ENCODE assay signal across 16 mouse cellular contexts in genomic region chr16:37845202-37845925, GRCm38 (mm10). TPM values are rescaled to one million over a fixed set of nuclear protein-coding genes. Genes with fewer than 3 reads are reported as not detected.
A peak's percentile ranks its signal among the peaks of the same experiment; 100 is the strongest.
DNase-seq lines count a peak whose midpoint lies in the region; ATAC-seq and TF ChIP-seq lines count a peak whose summit lies in the region.
"Had no signal": no experiment of that assay in that cellular context is flagged by ENCODE, and none has a peak within 500 bp of the region (broad histone marks: within the 10 kb centered on the region; RNA-seq: fewer than 3 reads in every experiment).

No protein-coding gene starts in this region.

- no peak overlapping the region for H3K4me3 ChIP-seq in kidney, postnatal 0 days (replicated peaks; ENCODE audit: low read depth, low read length)
- no peak overlapping the region for H3K4me3 ChIP-seq in kidney, embryonic 15.5 days (replicated peaks)
- no peak overlapping the region for H3K4me3 ChIP-seq in G1E (ENCODE audit: low read depth, low read length)
- H3K4me3 ChIP-seq in heart, embryonic 14.5 days (ENCODE audit: control insufficient read depth in 1 of 2, insufficient read depth in 1 of 2, low read depth in 1 of 2, low read length in 2 of 2) = no peak overlapping the region
- H3K4me3 ChIP-seq: erythroblast, embryonic 14.5 days; layer of hippocampus, adult 2 months; lung, embryonic 15.5 days; myocyte had no signal

- no peak overlapping the region for H3K4me2 ChIP-seq in kidney, postnatal 0 days (ENCODE audit: low read length)
- H3K4me2 ChIP-seq in kidney, embryonic 15.5 days = no peak overlapping the region
- peak overlapping the region; percentile 19; the same call in 1 of the 2 replicates for H3K4me2 ChIP-seq in heart, embryonic 14.5 days (ENCODE audit: low read length)
- H3K4me2 ChIP-seq: hindbrain, embryonic 14.5 days; lung, embryonic 15.5 days had no signal

- ATAC-seq in kidney, postnatal 0 days (replicated peaks; ENCODE audit: low FRiP score, low read depth) = no peak
- ATAC-seq in kidney, embryonic 15.5 days (replicated peaks; ENCODE audit: low FRiP score) = no peak
- peak; percentile 57 for ATAC-seq in G1E (ENCODE audit: extremely low read depth, insufficient number of reproducible peaks, low FRiP score, poor library complexity, severe bottlenecking)
- ATAC-seq in heart, embryonic 14.5 days (ENCODE audit: insufficient number of reproducible peaks, insufficient read depth, low FRiP score, low read depth) = 0 out of 2 replicates have a peak, but pooled peaks have one; percentile 31

- H3K4me1 ChIP-seq in kidney, postnatal 0 days (replicated peaks; ENCODE audit: insufficient read depth, low read length) = no peaks in the 10 kb centered on the region
- no peaks in the 10 kb centered on the region for H3K4me1 ChIP-seq in kidney, embryonic 15.5 days
- peaks cover 2% of the 10 kb centered on the region; the same call in 1 of the 2 replicates for H3K4me1 ChIP-seq in G1E (ENCODE audit: insufficient read depth, low read depth, low read length)
- peaks cover 17 to 22% of the 10 kb centered on the region in 2 experiments for H3K4me1 ChIP-seq in heart, embryonic 14.5 days (ENCODE audit: control insufficient read depth in 2 of 2, insufficient read depth in 2 of 2, low read length in 2 of 2)

- no peak for TF ChIP-seq CTCF in kidney, postnatal 0 days (IDR thresholded peaks at IDR 0.05; ENCODE audit: low read depth)
- TF ChIP-seq CTCF in G1E (IDR thresholded peaks at IDR 0.05; ENCODE audit: low read depth, low read length) = no peak

- H3K9ac ChIP-seq in kidney, postnatal 0 days (ENCODE audit: low read depth, low read length) = no peak overlapping the region
- no peak overlapping the region for H3K9ac ChIP-seq in kidney, embryonic 15.5 days
- H3K9ac ChIP-seq in heart, embryonic 14.5 days (ENCODE audit: low read length) = no peak overlapping the region
- H3K9ac ChIP-seq: hindbrain, embryonic 14.5 days; lung, embryonic 15.5 days had no signal

- H3K27me3 ChIP-seq in kidney, postnatal 0 days (ENCODE audit: insufficient read depth, low read length) = no peaks in the 10 kb centered on the region
- no peaks in the 10 kb centered on the region for H3K27me3 ChIP-seq in kidney, embryonic 15.5 days
- peaks cover 43% of the 10 kb centered on the region for H3K27me3 ChIP-seq in G1E (ENCODE audit: insufficient read depth, low read length)
- H3K27me3 ChIP-seq in heart, embryonic 14.5 days (ENCODE audit: control insufficient read depth, insufficient read depth, low read length) = no peaks in the 10 kb centered on the region
- H3K27me3 ChIP-seq: lung, embryonic 15.5 days had no signal

- peak; percentile 58 for DNase-seq in adrenal gland, postnatal 14 days
- no peak for DNase-seq in adrenal gland, postnatal 25 days
- peak; percentile 44 for DNase-seq in kidney, postnatal 0 days (ENCODE audit: low spot score)
- no peak for DNase-seq in G1E (ENCODE audit: low spot score)
- no peak for DNase-seq in cerebellum, postnatal 4 days (ENCODE audit: low spot score in 2 of 2)
- no peak for DNase-seq in right cerebral cortex, postnatal 10 days (ENCODE audit: low spot score in 2 of 2)
- DNase-seq: B cell, adult 2 months; cerebellum, adult 9-10 months; gastrocnemius, postnatal 36 days had no signal

- WGBS in kidney, postnatal 0 days = 74% methylated on average over 7 of the region's 7 CpGs
- WGBS in kidney, embryonic 15.5 days = 77% methylated on average over 7 of the region's 7 CpGs
- 21% methylated on average over 7 of the region's 7 CpGs for WGBS in heart, embryonic 14.5 days

- H3K36me3 ChIP-seq in kidney, postnatal 0 days (ENCODE audit: insufficient read depth, low read length) = no peaks in the 10 kb centered on the region
- no peaks in the 10 kb centered on the region for H3K36me3 ChIP-seq in kidney, embryonic 15.5 days
- H3K36me3 ChIP-seq in G1E (replicated peaks) = no peaks in the 10 kb centered on the region
- no peaks in the 10 kb centered on the region for H3K36me3 ChIP-seq in heart, embryonic 14.5 days (ENCODE audit: control insufficient read depth, insufficient read depth, low read length)
- H3K36me3 ChIP-seq: lung, embryonic 15.5 days had no signal

- H3K9me3 ChIP-seq in kidney, postnatal 0 days (replicated peaks; ENCODE audit: low read length) = no peaks in the 10 kb centered on the region
- no peaks in the 10 kb centered on the region for H3K9me3 ChIP-seq in kidney, embryonic 15.5 days (replicated peaks)
- H3K9me3 ChIP-seq in G1E (replicated peaks) = no peaks in the 10 kb centered on the region
- H3K9me3 ChIP-seq in heart, embryonic 14.5 days (ENCODE audit: control insufficient read depth, low read length) = no peaks in the 10 kb centered on the region
- H3K9me3 ChIP-seq: lung, embryonic 15.5 days had no signal

- H3K27ac ChIP-seq in kidney, postnatal 0 days = no peak overlapping the region
- H3K27ac ChIP-seq in kidney, embryonic 15.5 days = no peak overlapping the region
- peak overlapping the region; percentile 21 to 24 for H3K27ac ChIP-seq in heart, embryonic 14.5 days (replicated peaks in 1 of 2; ENCODE audit: control insufficient read depth in 1 of 2, insufficient read depth in 1 of 2, low read depth in 2 of 2, low read length in 2 of 2)
- H3K27ac ChIP-seq: hindbrain, embryonic 14.5 days; layer of hippocampus, adult 2 months; lung, embryonic 15.5 days had no signal

RNA-seq across cellular contexts. Expression of gene Gm36028, which starts 15.6 kb away (rescaled TPM):
- total RNA-seq in adrenal gland, postnatal 14 days (2021) = 0.34 and 0.41 TPM in 2 replicates
- 0.27 TPM in 1 of 2 replicates, not detected in the other for total RNA-seq in adrenal gland, postnatal 25 days (2021)
- polyA plus RNA-seq in kidney, postnatal 0 days (2015; fragmentation: Nextera tagmentation; extraction: Ambion mirVana) = 1.9 and 2.8 TPM in 2 replicates
- polyA plus RNA-seq in kidney, embryonic 15.5 days (2015; fragmentation: Nextera tagmentation; extraction: Ambion mirVana) = 0.19 and 0.42 TPM in 2 replicates
- total RNA-seq in G1E (2014; fragmentation: Nextera tagmentation) = not detected in 2 replicates
- 0.12 and 0.16 TPM in 2 replicates for total RNA-seq in G1E (2017)
- polyA plus RNA-seq in G1E (2012) = not detected in 2 replicates
- 3.3 and 4.9 TPM in 2 replicates for polyA plus RNA-seq in heart, embryonic 14.5 days (2014; fragmentation: Nextera tagmentation; extraction: Ambion mirVana)
- total RNA-seq: gastrocnemius, postnatal 36 days; layer of hippocampus, adult 2 months had no signal
- polyA plus RNA-seq: erythroblast, embryonic 14.5 days; hindbrain, embryonic 14.5 days had no signal

RNA-seq across cellular contexts. Expression of gene Lrrc58, which starts 22.8 kb away (rescaled TPM):
- 253 and 277 TPM in 2 replicates for total RNA-seq in adrenal gland, postnatal 14 days (2021)
- 150 and 193 TPM in 2 replicates for total RNA-seq in adrenal gland, postnatal 25 days (2021)
- polyA plus RNA-seq in kidney, postnatal 0 days (2015; fragmentation: Nextera tagmentation; extraction: Ambion mirVana) = 54.1 and 58.8 TPM in 2 replicates
- 65.6 TPM in 2 replicates for polyA plus RNA-seq in kidney, embryonic 15.5 days (2015; fragmentation: Nextera tagmentation; extraction: Ambion mirVana)
- total RNA-seq in G1E (2014; fragmentation: Nextera tagmentation) (86.3 and 90.6 TPM in 2 replicates), G1E (2017) (37.9 and 46.5 TPM in 2 replicates)
- 4.3 and 5.4 TPM in 2 replicates for polyA plus RNA-seq in G1E (2012)
- 41.8 and 42.6 TPM in 2 replicates for polyA plus RNA-seq in heart, embryonic 14.5 days (2014; fragmentation: Nextera tagmentation; extraction: Ambion mirVana)

Comparison
In these comparisons a context has a peak if more than half of its experiments do, and no peak if none do; other contexts are left out.
1. DNase-seq: peak in adrenal gland, postnatal 14 days (single experiment) and kidney, postnatal 0 days (single experiment); none in adrenal gland, postnatal 25 days (single experiment), G1E (single experiment), cerebellum, postnatal 4 days (0 of 2) and right cerebral cortex, postnatal 10 days (0 of 2).
2. ATAC-seq: peak in G1E (single experiment) and heart, embryonic 14.5 days (single experiment); none in kidney, postnatal 0 days (single experiment) and kidney, embryonic 15.5 days (single experiment).
3. H3K27ac ChIP-seq: peak in heart, embryonic 14.5 days (2 of 2); none in kidney, postnatal 0 days (single experiment) and kidney, embryonic 15.5 days (single experiment).